Mouse (Mus musculus): Measurements from ENCODE around the gene Pgr15l.

Gene Pgr15l

DNA sequence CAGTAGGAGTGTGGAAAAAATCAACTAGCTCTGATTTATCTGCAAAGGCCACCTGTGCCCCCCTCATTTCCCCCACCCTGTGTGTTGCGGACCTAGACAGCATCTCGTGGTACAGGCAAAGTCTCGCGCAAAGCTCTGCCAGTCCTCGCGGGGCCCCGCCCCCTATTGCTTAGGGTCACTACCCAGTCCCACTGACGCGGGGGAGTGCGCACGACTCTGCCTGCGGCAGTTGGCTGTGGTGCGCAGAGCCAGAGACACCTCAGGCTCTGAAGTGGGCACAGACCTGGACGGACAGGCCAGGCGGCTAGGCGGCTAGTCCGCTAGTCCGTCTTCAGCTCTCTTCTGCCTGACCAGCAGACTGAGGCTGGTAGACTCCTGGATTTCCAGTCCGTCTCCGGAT lies at the start of gene Pgr15l:
Gene Pgr15l (plus strand): TSS at position 228 of the 400 bp plus-strand sequence.
- DNase-seq = no peak

DNA sequence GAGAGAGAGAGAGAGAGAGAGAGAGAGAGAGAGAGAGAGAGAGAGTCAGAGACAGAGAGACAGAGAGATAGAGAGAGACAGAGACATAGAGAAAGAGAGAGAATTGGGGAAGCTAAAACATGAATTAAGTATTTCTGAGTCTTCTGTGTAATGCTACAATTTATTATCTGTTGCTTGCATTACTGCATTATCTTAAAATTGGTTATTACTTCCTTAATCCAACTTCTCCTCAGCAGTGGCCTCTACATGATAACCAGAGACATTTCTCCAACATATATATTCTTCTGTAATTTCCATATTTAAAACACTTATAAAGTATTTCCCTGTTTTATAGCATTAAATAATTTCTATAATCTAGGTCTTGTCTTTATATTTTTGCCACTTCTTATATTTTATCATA lies 44.9 kb upstream of the Pgr15l start:
- DNase-seq = no peak

DNA sequence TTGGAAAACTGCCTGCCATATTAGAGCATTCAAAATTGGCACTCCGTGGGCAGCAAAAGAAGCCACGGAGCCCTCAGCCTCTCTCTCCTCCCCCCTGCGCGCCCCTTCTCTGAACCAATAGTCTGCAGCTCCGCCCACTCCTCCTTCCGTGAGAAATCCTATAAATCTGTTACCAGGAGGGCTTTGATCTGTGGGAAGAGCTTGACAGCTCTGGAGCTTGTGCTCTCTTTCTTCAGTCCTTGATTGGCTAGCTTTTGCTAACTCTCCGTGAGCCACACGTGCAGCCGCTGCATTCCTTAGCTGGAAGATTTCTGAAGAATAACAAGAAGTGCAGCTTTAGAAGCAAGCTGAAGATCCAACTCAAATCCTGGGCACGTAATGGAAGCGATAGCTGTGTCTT lies 2.6 kb upstream of the Pgr15l start:
- no peak for DNase-seq
